Mouse (Mus musculus) neural tube, embryonic 13.5 days (tissue): Measurements from ENCODE around the gene Kcnn3. TPM values are rescaled to one million over a fixed set of nuclear protein-coding genes. Genes with fewer than 3 reads are reported as not detected.

Source experiments
- ATAC-seq: fragments of 200-750 bp; cut with Nextera tagmentation; 2 replicates; pipeline ENCODE4 v1.8.0; 2017; ENCODE audit warnings: low read depth, mild to moderate bottlenecking, moderate TSS enrichment, moderate library complexity
- H3K27ac ChIP-seq: fragments of 300-500 bp; sonication (generic); replicated peaks from 2 replicates; pipeline ENCODE4 v1.5.1; 2015; ENCODE audit warnings: moderate library complexity, mild to moderate bottlenecking, inconsistent platforms
- H3K27me3 ChIP-seq: fragments of 300-500 bp; sonication (generic); 2 replicates; pipeline ENCODE4 v1.6.1; 2015; ENCODE audit warnings: mild to moderate bottlenecking, inconsistent platforms
- H3K36me3 ChIP-seq: fragments of 300-500 bp; sonication (generic); 2 replicates; pipeline ENCODE4 v1.6.1; 2015; ENCODE audit warnings: mild to moderate bottlenecking, inconsistent platforms
- H3K4me1 ChIP-seq: fragments of 300-500 bp; sonication (generic); replicated peaks from 2 replicates; pipeline ENCODE4 v1.6.1; 2015; ENCODE audit warnings: inconsistent platforms
- H3K4me2 ChIP-seq: fragments of 300-500 bp; sonication (generic); 2 replicates; pipeline ENCODE4 v1.6.1; 2015; ENCODE audit warnings: inconsistent platforms, mild to moderate bottlenecking, moderate library complexity
- H3K4me3 ChIP-seq: fragments of 300-500 bp; sonication (generic); 2 replicates; pipeline ENCODE4 v1.5.1; 2015; ENCODE audit warnings: mild to moderate bottlenecking, inconsistent platforms
- H3K9ac ChIP-seq: fragments of 300-500 bp; sonication (generic); 2 replicates; pipeline ENCODE4 v1.6.1; 2015; ENCODE audit warnings: moderate library complexity, mild to moderate bottlenecking, inconsistent platforms
- H3K9me3 ChIP-seq: fragments of 300-500 bp; sonication (generic); 2 replicates; pipeline ENCODE4 v1.6.1; 2016; ENCODE audit warnings: inconsistent platforms
- WGBS: fragments of 180-500 bp; shearing (Covaris S2); methylation state at CpG from one replicate; pipeline ENCODE4 v1.1.7; 2015; 5-methylcytosine and 5-hydroxymethylcytosine counted together
- polyA plus RNA-seq: library from polyadenylated mRNA; unstranded; fragments of >200 nt; fragmentation: Nextera tagmentation; extraction: Ambion mirVana; gene quantifications from 2 replicates; pipeline ENCODE4 v1.2.1, GENCODE M21; 2015

Gene Kcnn3
- polyA plus RNA-seq = 4.8 and 5.5 TPM in 2 replicates

DNA sequence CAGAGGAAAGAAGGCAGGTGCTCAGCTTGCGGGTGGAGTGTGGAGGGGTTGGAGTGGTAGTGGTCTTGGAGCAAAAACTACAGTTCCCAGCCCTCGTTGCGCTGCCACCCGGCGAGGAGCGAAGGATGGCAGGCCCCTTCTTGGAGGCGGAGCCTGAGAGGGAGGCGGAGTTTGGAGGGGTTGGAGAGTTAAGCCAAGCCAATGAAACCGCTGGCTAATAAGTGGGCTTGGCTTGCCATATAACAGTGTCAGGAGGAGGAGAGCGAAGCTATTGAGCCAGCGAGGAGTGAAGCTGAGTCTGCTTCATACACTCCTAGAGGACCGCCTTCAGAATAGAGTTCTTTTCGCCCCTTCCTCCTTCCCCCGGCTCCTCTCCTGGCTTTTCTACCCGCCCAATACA is at the start of gene Kcnn3:
Kcnn3 (plus strand) TSS at position 271 of the 400 bp plus-strand sequence.
- under 1% methylated on average over 15 of the region's 15 CpGs for WGBS
- Histone ChIP-seq H3K4me3 (peak within 1 kb of the TSS; percentile 44), H3K27ac (peak within 1 kb of the TSS; percentile 30; the same call in 1 of the 2 replicates), H3K4me2 (peak within 1 kb of the TSS; percentile 75), H3K27me3 (peaks cover 33% of the 10 kb centered on the region), H3K4me1 (peaks cover 50% of the 10 kb centered on the region), H3K9me3 (peaks cover 8% of the 10 kb centered on the region; the same call in 1 of the 2 replicates), H3K9ac (peak within 1 kb of the TSS; percentile 73), H3K36me3 (no peaks in the 10 kb centered on the region)
- peak; percentile 92 for ATAC-seq

DNA sequence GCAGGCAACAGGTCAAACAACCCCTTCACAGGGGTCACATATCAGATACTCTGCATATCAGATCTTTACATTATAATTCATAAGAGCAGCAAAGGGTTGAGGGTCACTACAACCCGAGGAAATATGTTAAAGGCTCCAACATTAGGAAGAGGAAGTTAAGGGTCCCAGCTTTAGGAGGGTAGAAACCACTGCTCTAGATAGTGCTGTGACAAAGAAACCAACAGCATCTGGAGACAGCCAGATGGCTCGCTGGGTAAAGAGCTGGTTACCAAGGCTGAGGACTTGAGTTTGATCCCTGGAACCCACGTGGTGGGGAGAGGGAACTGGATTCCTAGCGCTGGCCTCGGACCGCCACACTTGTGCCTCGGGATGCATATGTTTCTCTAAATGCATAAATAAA is 47.7 kb upstream of the Kcnn3 start:
- Histone ChIP-seq H3K36me3 (peaks cover 33% of the 10 kb centered on the region), H3K9ac (no peak overlapping the region), H3K4me2 (no peak overlapping the region), H3K4me1 (no peaks in the 10 kb centered on the region), H3K4me3 (no peak overlapping the region), H3K27me3 (no peaks in the 10 kb centered on the region), H3K9me3 (no peaks in the 10 kb centered on the region), H3K27ac (no peak overlapping the region)
- ATAC-seq = no peak
- WGBS = 85% methylated on average over 7 of the region's 7 CpGs

DNA sequence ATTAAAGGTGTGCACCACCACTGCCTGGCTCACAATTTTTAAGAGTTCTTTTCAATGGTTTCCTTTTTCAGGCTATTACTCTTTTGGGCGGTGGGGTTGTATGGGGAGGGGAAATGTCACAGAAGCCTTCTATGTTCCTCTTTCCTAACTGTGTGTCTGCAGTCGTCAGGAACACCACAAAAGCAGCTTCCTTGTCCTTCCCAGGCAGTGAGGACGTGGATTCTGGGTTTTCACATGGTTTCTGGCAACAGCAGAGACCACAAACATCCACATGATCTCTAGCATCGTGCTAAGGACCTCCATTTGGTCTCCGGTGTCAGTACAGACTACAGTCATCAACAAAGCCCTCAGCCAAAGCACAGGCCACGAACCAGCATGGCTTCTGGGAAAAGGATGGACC is 46.1 kb upstream of the Kcnn3 start:
- no peak for ATAC-seq

DNA sequence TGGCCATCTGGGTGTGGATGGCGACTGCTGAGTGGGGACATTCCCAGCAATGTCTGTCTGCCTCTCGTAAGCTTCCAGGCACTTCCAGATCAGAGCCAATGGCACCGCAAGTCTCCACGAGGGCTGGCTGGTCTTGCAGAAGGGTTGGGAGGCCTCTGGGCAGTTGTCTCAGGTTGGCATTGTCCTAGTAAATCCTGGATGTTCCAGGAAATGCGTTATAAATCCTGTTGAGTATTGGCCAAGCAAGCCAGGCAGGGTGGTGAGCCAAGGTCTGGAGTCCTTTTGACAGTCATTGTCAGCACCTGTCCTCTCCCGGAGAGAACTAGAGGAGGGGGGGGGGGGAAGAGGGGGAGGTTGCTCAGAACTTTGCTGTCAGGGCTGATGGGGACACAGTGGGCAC is 40.9 kb upstream of the Kcnn3 start:
- H3K4me2 ChIP-seq = no peak overlapping the region
- WGBS = 73% methylated on average over 6 of the region's 6 CpGs
- H3K4me1 ChIP-seq = no peaks in the 10 kb centered on the region
- no peaks in the 10 kb centered on the region for H3K27me3 ChIP-seq
- no peak overlapping the region for H3K9ac ChIP-seq
- no peaks in the 10 kb centered on the region for H3K36me3 ChIP-seq
- no peak for ATAC-seq
- no peak overlapping the region for H3K4me3 ChIP-seq
- H3K9me3 ChIP-seq = no peaks in the 10 kb centered on the region
- H3K27ac ChIP-seq = no peak overlapping the region

More for the DNA sequence above, 46.1 kb upstream of the Kcnn3 start:
- H3K4me3 ChIP-seq = no peak overlapping the region
- 76% methylated on average over 6 of the region's 6 CpGs for WGBS
- no peak overlapping the region for H3K27ac ChIP-seq
- H3K4me1 ChIP-seq = no peaks in the 10 kb centered on the region
- peaks cover 17% of the 10 kb centered on the region for H3K36me3 ChIP-seq
- H3K4me2 ChIP-seq = no peak overlapping the region
- H3K9me3 ChIP-seq = no peaks in the 10 kb centered on the region
- no peak overlapping the region for H3K9ac ChIP-seq
- H3K27me3 ChIP-seq = no peaks in the 10 kb centered on the region

DNA sequence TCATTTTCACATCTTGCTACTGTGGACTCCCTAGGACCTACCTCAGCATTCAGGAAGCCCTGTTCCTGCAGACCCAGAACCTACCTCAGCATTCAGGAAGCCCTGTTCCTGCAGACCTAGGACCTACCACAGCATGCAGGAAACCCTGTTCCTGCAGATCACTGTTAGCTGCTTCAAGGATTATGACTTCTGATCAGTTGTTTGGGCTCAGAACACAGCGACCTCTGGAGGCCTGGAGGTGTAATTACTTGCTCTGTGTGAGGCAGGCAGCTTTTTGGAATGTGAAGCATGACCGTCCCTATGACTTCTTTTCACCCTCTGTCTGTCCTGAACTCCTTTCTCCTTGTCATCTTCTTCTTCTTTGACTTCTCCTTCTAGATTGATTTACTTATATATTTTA is 38.5 kb upstream of the Kcnn3 start:
- ATAC-seq = no peak
- H3K27me3 ChIP-seq = peaks cover 12% of the 10 kb centered on the region
- 41% methylated on average over 2 of the region's 2 CpGs for WGBS

DNA sequence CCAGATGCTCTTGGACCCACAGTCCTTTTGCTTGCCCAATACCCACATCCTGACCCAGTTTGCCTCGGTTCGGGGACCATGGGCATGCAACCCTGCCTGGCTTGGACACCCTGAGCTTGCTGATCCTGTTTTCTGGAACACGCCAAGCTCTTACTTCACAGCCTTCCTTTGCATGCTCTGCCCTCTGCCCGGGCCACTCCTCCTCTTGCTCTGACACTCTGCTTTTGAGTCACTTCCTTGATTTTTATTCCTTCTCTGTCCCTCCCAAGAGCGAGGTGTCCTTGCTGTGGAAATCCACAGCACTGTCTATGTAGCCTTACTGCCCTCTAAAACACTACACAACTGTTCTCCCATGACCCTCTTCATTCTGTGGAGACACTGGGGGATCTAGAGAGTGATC is 37.7 kb upstream of the Kcnn3 start:
- Histone ChIP-seq H3K9ac (no peak overlapping the region), H3K4me2 (no peak overlapping the region), H3K27ac (no peak overlapping the region), H3K27me3 (peaks cover 13% of the 10 kb centered on the region), H3K4me3 (no peak overlapping the region), H3K9me3 (no peaks in the 10 kb centered on the region), H3K36me3 (no peaks in the 10 kb centered on the region), H3K4me1 (no peaks in the 10 kb centered on the region)
- no peak for ATAC-seq
- 92% methylated on average over 5 of the region's 5 CpGs for WGBS

More for the DNA sequence above, 38.5 kb upstream of the Kcnn3 start:
- Histone ChIP-seq H3K4me3 (no peak overlapping the region), H3K4me2 (no peak overlapping the region), H3K36me3 (no peaks in the 10 kb centered on the region), H3K4me1 (no peaks in the 10 kb centered on the region), H3K9ac (no peak overlapping the region), H3K9me3 (no peaks in the 10 kb centered on the region), H3K27ac (no peak overlapping the region)

DNA sequence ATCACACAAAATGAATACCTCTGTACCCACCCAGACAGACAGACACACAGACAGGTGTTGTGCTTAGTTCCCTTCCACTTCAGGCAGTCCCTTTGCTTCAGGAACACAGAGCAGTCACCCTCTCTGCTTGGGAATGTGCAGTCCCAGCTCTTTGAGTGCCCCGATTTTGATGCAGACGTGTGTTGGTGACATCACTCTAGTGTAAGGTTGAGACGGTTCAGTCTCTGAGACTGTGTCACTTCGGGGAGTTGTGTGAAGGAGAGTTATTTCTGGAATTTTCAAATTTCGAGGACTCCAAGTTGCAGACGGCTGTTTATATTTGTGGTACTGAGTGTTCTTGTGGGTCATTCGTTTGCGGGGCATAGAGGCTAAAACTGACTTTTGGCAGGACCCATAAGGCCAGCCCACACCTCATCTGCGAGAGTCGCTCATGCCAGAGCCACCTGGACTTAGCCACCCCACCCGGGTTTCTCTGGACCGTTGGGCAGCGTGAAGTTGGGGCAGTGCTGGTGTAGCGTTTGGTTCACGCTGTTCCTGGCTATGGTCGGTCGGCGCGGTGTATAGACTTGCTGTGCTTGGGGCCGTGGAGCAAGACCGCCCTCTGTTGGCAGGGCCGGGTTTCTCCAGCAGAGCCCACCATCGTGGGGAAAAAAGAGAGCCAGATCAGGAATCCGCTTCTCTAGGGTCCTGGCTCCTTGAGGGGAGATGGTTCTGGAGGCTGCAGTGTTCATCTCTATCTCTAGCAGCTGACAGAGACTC is 35.0 kb upstream of the Kcnn3 start:
- Histone ChIP-seq H3K4me1 (no peaks in the 10 kb centered on the region), H3K36me3 (no peaks in the 10 kb centered on the region), H3K4me2 (peak overlapping the region; percentile 27; the same call in 1 of the 2 replicates), H3K4me3 (no peak overlapping the region), H3K27me3 (peaks cover 19% of the 10 kb centered on the region), H3K27ac (no peak overlapping the region), H3K9ac (no peak overlapping the region), H3K9me3 (no peaks in the 10 kb centered on the region)
- 21% methylated on average over 24 of the region's 24 CpGs for WGBS
- ATAC-seq = 0 out of 2 replicates have a peak, but pooled peaks have one; percentile 47

DNA sequence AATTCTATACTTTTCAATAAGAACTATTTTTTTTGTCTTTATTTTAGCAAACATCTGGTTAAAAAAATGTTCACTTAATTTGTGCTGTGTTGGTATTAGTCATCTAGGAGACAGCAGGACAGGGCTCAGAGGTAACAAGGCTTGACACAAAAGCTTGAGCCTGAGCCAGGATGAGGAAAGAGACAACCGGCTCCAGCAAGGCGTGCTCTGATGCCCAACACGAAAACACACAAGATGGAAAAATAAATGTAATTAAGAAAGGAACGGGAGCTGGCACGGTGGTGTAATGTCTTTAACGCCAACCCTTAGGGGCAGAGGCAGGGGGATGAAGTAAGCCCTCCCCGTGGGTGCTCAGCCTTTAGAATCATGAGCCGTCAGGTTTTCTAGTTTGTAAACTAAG is 33.9 kb upstream of the Kcnn3 start:
- ATAC-seq = no peak
- peaks cover 19% of the 10 kb centered on the region for H3K27me3 ChIP-seq

DNA sequence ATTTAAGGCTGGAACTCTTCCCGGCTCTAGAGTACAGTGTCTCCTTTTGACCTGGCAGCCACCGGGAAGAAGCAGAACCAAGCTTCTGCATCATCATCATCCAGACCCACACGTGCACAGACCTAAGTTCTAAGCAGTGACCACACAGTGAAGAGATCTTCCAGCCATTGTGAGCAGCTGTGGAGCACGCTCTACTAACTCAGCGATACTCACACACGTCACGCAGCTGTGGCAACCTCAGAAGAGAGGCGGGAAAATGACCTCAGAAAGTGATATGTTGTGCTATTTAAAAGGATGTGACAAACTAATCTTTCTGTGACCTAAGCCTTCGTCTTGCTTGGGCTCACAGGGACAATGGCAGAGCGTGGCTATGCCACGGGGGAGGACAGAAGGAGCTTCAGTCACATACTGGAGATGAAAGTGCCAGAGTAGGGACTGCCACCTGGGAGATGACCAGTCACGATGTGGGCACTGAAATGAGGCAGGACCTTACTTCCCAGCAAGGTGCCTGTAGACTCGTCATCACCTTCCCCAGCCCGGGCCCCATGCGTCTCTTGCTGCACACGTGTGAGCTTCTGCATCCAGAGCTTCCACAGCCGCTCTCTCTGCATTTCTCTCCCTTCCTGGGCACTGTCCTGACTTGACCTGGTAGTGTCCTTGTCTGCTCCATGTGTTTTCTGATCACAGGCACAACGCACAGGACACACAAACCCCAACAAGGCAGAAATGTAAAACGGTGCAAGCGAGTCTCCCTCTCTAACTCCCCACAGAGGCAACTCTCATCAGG is 32.9 kb upstream of the Kcnn3 start:
- Histone ChIP-seq H3K4me1 (no peaks in the 10 kb centered on the region), H3K9me3 (no peaks in the 10 kb centered on the region), H3K9ac (no peak overlapping the region), H3K36me3 (no peaks in the 10 kb centered on the region), H3K27ac (no peak overlapping the region), H3K4me3 (no peak overlapping the region), H3K27me3 (peaks cover 19% of the 10 kb centered on the region), H3K4me2 (no peak overlapping the region)
- no peak for ATAC-seq
- WGBS = 70% methylated on average over 20 of the region's 20 CpGs

More for the DNA sequence above, 33.9 kb upstream of the Kcnn3 start:
- Histone ChIP-seq H3K36me3 (no peaks in the 10 kb centered on the region), H3K4me2 (no peak overlapping the region), H3K9ac (no peak overlapping the region), H3K27ac (no peak overlapping the region), H3K4me3 (no peak overlapping the region), H3K4me1 (no peaks in the 10 kb centered on the region), H3K9me3 (no peaks in the 10 kb centered on the region)
- 77% methylated on average over 8 of the region's 8 CpGs for WGBS

DNA sequence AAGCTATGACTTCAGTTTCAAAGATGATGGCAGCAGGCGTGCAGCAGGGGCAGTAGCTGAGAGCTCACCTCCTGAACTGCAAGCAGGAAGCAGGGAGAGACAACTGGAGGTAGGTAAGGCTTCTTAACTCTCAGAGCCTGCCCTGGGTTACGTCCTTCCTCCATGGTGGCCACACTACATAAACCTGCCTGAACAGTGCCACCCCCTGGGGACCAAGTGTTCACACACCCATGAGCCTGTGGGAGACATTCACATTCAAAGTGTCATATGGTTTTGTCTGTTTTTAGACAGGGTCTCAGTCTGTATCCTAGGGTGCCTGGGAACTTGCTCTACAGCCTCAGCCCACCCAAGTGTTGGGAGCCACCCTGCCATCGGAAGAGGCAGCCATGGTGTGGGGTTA is 29.2 kb upstream of the Kcnn3 start:
- 87% methylated on average over 3 of the region's 3 CpGs for WGBS
- Histone ChIP-seq H3K9me3 (no peaks in the 10 kb centered on the region; the same call in 1 of the 2 replicates), H3K27me3 (peaks cover 7% of the 10 kb centered on the region), H3K4me3 (no peak overlapping the region), H3K4me1 (peaks cover 7% of the 10 kb centered on the region), H3K4me2 (no peak overlapping the region), H3K9ac (no peak overlapping the region), H3K27ac (no peak overlapping the region), H3K36me3 (no peaks in the 10 kb centered on the region)
- ATAC-seq = no peak

DNA sequence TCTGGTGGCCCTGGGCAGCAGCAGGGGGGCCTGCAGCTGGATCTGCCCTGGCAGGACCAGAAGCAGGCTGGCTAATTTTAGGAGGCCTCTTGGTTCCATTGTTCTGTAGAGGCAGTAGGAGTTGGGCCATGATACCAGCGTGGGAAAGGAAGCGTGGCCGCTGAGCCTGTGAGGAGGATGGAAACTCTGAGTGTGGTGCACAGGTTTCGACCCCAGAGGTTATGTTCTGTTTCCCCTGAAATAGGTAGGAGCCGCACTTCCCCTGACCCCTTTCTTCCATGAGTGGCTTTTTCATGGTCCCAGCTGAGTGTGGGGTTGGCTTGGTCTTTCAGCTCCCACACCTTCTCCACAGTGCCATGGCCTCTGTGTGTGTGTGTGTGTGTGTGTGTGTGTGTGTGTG is 28.4 kb upstream of the Kcnn3 start:
- WGBS = 89% methylated on average over 5 of the region's 5 CpGs

DNA sequence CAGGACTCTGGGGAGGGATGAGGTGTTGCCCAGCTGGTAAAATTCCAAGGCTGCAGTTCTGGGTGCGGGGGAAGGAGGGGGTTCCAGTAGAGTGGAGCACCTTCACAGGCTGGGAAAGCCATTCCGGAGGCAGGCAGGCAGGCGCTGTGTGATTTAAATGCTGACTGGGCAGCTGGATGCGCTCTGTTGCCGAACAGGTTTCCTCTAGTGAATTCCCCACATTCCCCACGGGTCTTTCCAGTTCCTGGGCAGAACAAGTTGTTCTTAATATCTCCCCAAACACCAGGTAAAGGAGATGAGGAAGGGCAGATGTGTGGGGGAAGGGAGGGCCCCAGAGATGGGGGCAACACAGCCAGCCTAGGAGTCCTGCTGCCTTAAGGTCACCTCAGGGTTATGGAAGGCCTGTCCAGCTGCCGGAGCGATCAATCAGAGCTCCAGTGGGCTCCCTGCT is 27.2 kb upstream of the Kcnn3 start:
- no peak overlapping the region for H3K4me3 ChIP-seq
- peaks cover 7% of the 10 kb centered on the region for H3K4me1 ChIP-seq
- H3K36me3 ChIP-seq = no peaks in the 10 kb centered on the region
- no peak for ATAC-seq
- WGBS = 41% methylated on average over 8 of the region's 8 CpGs
- no peak overlapping the region for H3K9ac ChIP-seq
- no peak overlapping the region for H3K4me2 ChIP-seq
- no peak overlapping the region for H3K27ac ChIP-seq
- no peaks in the 10 kb centered on the region; the same call in 1 of the 2 replicates for H3K9me3 ChIP-seq
- peaks cover under 1% of the 10 kb centered on the region; the same call in 1 of the 2 replicates for H3K27me3 ChIP-seq

More for the DNA sequence above, 28.4 kb upstream of the Kcnn3 start:
- H3K4me1 ChIP-seq = peaks cover 7% of the 10 kb centered on the region
- H3K36me3 ChIP-seq = no peaks in the 10 kb centered on the region
- ATAC-seq = no peak
- H3K4me2 ChIP-seq = no peak overlapping the region
- no peak overlapping the region for H3K9ac ChIP-seq
- no peak overlapping the region for H3K4me3 ChIP-seq
- no peak overlapping the region for H3K27ac ChIP-seq
- H3K27me3 ChIP-seq = peaks cover 7% of the 10 kb centered on the region
- no peaks in the 10 kb centered on the region; the same call in 1 of the 2 replicates for H3K9me3 ChIP-seq
